Mouse (Mus musculus) megakaryocyte, embryonic 14.5 days (primary cell): ENCODE results near the gene Cdc42bpg.

Experiments used
- FLI1 ChIP-seq: IDR thresholded peaks from 2 replicates; pipeline ENCODE4 v1.6.1; 2012; ENCODE audit warnings: low read length, inconsistent platforms, mixed read lengths
- GATA1 ChIP-seq: IDR thresholded peaks from 3 replicates; pipeline ENCODE4 v1.6.1; 2012; ENCODE audit warnings: mixed read lengths, low read length, inconsistent platforms, borderline replicate concordance

- no peak for TF ChIP-seq GATA1
- no peak for TF ChIP-seq FLI1
Measured at GRCm38 (mm10) chr19:6268170-6268528, 38.1 kb upstream of the Cdc42bpg start.
